Mouse (Mus musculus): ENCODE measurements around the gene Fastkd5. TPM values are rescaled to one million over a fixed set of nuclear protein-coding genes. Genes with fewer than 3 reads are reported as not detected.

The Fastkd5 gene
- total RNA-seq, 2 experiments from 2014 or later = 11.9 to 12.4 TPM

- peak; percentile 29; the same call in 1 of the 2 replicates for ATAC-seq (ENCODE audit: poor library complexity, severe bottlenecking)
These were observed 5.0 kb upstream of the Fastkd5 start for GRCm38 (mm10) chr2:130634739-130635411.

GRCm38 (mm10) chr2:130634006-130634738 lies 4.3 kb upstream of the Fastkd5 start:
- no peak for ATAC-seq (ENCODE audit: poor library complexity, severe bottlenecking)

GRCm38 (mm10) chr2:130632887-130633675 lies 3.3 kb upstream of the Fastkd5 start:
- no peak for ATAC-seq (ENCODE audit: poor library complexity, severe bottlenecking)

- ATAC-seq (ENCODE audit: poor library complexity, severe bottlenecking) = no peak
These were observed 2.6 kb upstream of the Fastkd5 start for GRCm38 (mm10) chr2:130632416-130632815.

GRCm38 (mm10) chr2:130629080-130629838 lies 568 bp downstream of the Fastkd5 start:
- peak; percentile 49 for ATAC-seq (ENCODE audit: poor library complexity, severe bottlenecking)

GRCm38 (mm10) chr2:130628424-130628823 lies 1.4 kb downstream of the Fastkd5 start:
- no peak for ATAC-seq (ENCODE audit: poor library complexity, severe bottlenecking)

GRCm38 (mm10) chr2:130618972-130619371 lies 10.9 kb downstream of the Fastkd5 start:
- ATAC-seq (ENCODE audit: poor library complexity, severe bottlenecking) = no peak

- no peak for ATAC-seq (ENCODE audit: poor library complexity, severe bottlenecking)
These were observed 16.7 kb downstream of the Fastkd5 start for GRCm38 (mm10) chr2:130613091-130613490.

- ATAC-seq (ENCODE audit: poor library complexity, severe bottlenecking) = no peak
These were observed 27.6 kb downstream of the Fastkd5 start for GRCm38 (mm10) chr2:130602195-130602594.

GRCm38 (mm10) chr2:130598399-130598798 lies 31.4 kb downstream of the Fastkd5 start:
- no peak for ATAC-seq (ENCODE audit: poor library complexity, severe bottlenecking)

- ATAC-seq (ENCODE audit: poor library complexity, severe bottlenecking) = 0 out of 2 replicates have a peak, but pooled peaks have one; percentile 38
These were observed 32.2 kb downstream of the Fastkd5 start for GRCm38 (mm10) chr2:130597601-130598010.

GRCm38 (mm10) chr2:130595596-130595995 lies 34.2 kb downstream of the Fastkd5 start:
- no peak for ATAC-seq (ENCODE audit: poor library complexity, severe bottlenecking)

- no peak for ATAC-seq (ENCODE audit: poor library complexity, severe bottlenecking)
These were observed 38.8 kb downstream of the Fastkd5 start for GRCm38 (mm10) chr2:130591016-130591415.

- ATAC-seq (ENCODE audit: poor library complexity, severe bottlenecking) = no peak
These were observed 40.1 kb downstream of the Fastkd5 start for GRCm38 (mm10) chr2:130589761-130590160.

- no peak for ATAC-seq (ENCODE audit: poor library complexity, severe bottlenecking)
These were observed 40.7 kb downstream of the Fastkd5 start for GRCm38 (mm10) chr2:130589157-130589556.

GRCm38 (mm10) chr2:130588373-130588772 lies 41.5 kb downstream of the Fastkd5 start:
- no peak for ATAC-seq (ENCODE audit: poor library complexity, severe bottlenecking)

GRCm38 (mm10) chr2:130586016-130586415 lies 43.8 kb downstream of the Fastkd5 start:
- ATAC-seq (ENCODE audit: poor library complexity, severe bottlenecking) = no peak

GRCm38 (mm10) chr2:130583902-130584560 lies 45.8 kb downstream of the Fastkd5 start:
- ATAC-seq (ENCODE audit: poor library complexity, severe bottlenecking) = no peak

- no peak for ATAC-seq (ENCODE audit: poor library complexity, severe bottlenecking)
These were observed 47.3 kb downstream of the Fastkd5 start, which contains the start of gene Avp for GRCm38 (mm10) chr2:130582552-130582951. Gene Avp, minus strand, starts transcription at chr2:130582554.

- no peak for ATAC-seq (ENCODE audit: poor library complexity, severe bottlenecking)
These were observed 48.6 kb downstream of the Fastkd5 start for GRCm38 (mm10) chr2:130581201-130581600.
